Mouse (Mus musculus): Measurements from ENCODE around the gene Avil. TPM values are rescaled to one million over a fixed set of nuclear protein-coding genes. Genes with fewer than 3 reads are reported as not detected.
"Not testable (repeated sequence)": the region's sequence is repeated elsewhere in the genome, so short reads cannot be mapped to it uniquely, and the experiment has no call there.

Gene Avil
- polyA plus RNA-seq, 1 experiment, result 2.4 TPM

- Histone ChIP-seq H3K36me3 (ENCODE audit: control insufficient read depth, insufficient read depth, low read length) (peaks cover 6% of the 10 kb centered on the region; the same call in 1 of the 2 replicates), H3K4me3 (ENCODE audit: low read depth, low read length) (peak overlapping the region; percentile 75), H3K4me1 (ENCODE audit: control insufficient read depth, insufficient read depth, insufficient read length, low read length) (peaks cover 9% of the 10 kb centered on the region), H3K27ac (ENCODE audit: insufficient read depth, low read depth, low read length) (no peak overlapping the region), H3K27me3 (ENCODE audit: control insufficient read depth, insufficient read depth, low read length) (peaks cover 9% of the 10 kb centered on the region)
- TF ChIP-seq POLR2A (IDR thresholded peaks at IDR 0.05; ENCODE audit: low read depth, low read length) (no peak), CTCF (IDR thresholded peaks at IDR 0.05; ENCODE audit: extremely low read depth, insufficient read length, insufficient replicate concordance, low read depth, low read length) (no peak)
- WGBS, result 1% methylated on average over 57 of the region's 92 CpGs
Observed at GRCm38 (mm10) chr10:127059174-127059967, 58.9 kb downstream of the Avil start.

DNA sequence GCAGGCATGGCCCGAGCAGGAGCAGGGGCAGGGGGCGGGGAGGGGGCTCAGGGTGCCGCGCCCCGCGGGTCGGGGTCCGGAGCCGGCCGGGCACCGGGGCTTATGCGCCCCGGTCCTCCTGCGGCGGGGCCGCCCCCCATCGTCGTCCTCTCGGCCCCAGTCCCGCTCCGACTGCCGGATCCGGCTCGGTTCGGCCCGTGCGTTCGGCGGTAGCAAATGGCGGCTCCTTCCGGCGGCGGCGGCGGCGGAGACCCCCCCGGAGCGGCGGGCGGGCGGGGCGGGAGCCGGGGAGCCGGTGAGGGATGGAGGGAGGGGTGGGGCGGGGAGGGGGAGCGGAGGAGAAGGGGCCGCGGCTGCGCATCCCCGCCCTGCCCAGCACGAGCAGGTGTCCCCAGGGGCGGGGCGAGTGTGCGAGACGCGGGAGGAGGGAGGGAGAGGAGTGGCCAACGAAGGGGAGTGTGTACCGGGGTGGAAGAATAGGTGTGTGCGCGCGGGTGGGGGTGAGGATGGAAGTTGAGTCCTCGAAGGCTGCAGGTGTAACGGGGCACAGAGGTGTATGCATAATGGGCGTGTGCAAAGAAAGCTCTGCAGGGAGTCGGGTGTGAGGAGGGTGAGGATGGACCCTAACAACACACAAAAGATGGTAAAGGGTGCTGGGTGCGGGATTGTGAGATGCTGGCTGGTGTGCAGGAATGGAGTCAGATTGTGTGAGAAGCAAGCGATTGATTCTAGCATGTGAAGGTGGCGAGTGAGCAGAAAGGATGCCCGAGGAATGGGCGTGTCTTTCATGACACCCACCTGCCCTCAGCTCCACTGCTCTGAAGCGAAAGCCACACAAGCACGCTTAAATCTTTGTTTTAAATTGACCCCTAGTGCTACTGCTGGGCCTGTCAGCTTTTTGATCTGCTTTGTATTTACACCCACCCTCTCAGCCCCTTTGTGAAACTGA lies 59.7 kb downstream of the Avil start, which contains the start of gene March9:
TSS of gene March9 (minus strand) at position 217 of the 949 bp plus-strand sequence.
- WGBS, result 1% methylated on average over 61 of the region's 72 CpGs

GRCm38 (mm10) chr10:127061085-127061484 lies 60.6 kb downstream of the Avil start:
- Histone ChIP-seq H3K4me3 (ENCODE audit: low read depth, low read length) (no peak overlapping the region), H3K36me3 (ENCODE audit: control insufficient read depth, insufficient read depth, low read length) (peaks cover 11% of the 10 kb centered on the region), H3K27ac (ENCODE audit: insufficient read depth, low read depth, low read length) (no peak overlapping the region), H3K27me3 (ENCODE audit: control insufficient read depth, insufficient read depth, low read length) (peaks cover 9% of the 10 kb centered on the region), H3K4me1 (ENCODE audit: control insufficient read depth, insufficient read depth, insufficient read length, low read length) (peaks cover 13% of the 10 kb centered on the region)
- no peak for TF ChIP-seq CTCF (IDR thresholded peaks at IDR 0.05; ENCODE audit: extremely low read depth, insufficient read length, insufficient replicate concordance, low read depth, low read length)
- no peak for TF ChIP-seq POLR2A (IDR thresholded peaks at IDR 0.05; ENCODE audit: low read depth, low read length)
- WGBS, result 79% methylated on average over 5 of the region's 5 CpGs

More for the DNA sequence above, 59.7 kb downstream of the Avil start, which contains the start of gene March9:
- peak within 1 kb of the TSS; percentile 75 for H3K4me3 ChIP-seq (ENCODE audit: low read depth, low read length)
- H3K4me1 ChIP-seq (ENCODE audit: control insufficient read depth, insufficient read depth, insufficient read length, low read length), result peaks cover 11% of the 10 kb centered on the region
- peaks cover 10% of the 10 kb centered on the region for H3K36me3 ChIP-seq (ENCODE audit: control insufficient read depth, insufficient read depth, low read length)
- H3K27me3 ChIP-seq (ENCODE audit: control insufficient read depth, insufficient read depth, low read length), result peaks cover 9% of the 10 kb centered on the region
- H3K27ac ChIP-seq (ENCODE audit: insufficient read depth, low read depth, low read length), result no peak within 1 kb of the TSS
- TF ChIP-seq CTCF (IDR thresholded peaks at IDR 0.05; ENCODE audit: extremely low read depth, insufficient read length, insufficient replicate concordance, low read depth, low read length) (no peak), POLR2A (IDR thresholded peaks at IDR 0.05; ENCODE audit: low read depth, low read length) (no peak)

DNA sequence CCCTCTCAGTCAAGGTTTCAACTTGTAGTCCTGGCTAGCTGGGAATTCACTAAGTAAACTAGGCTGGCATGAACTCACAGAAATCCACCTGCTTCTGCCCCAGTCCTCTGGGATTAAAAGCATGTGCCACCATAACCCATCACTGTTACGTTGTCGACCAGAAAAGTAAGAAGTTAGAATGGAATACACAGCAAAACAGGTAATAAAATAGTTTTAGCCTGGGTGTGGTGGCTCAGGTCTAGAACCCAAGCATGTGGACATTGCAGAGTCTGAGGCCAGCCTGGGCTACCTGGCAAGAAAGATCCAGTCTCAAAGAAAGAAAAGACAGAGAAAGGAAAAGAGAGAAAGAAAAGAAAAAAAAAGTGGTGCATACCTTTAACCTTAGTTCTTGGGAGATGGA lies 61.0 kb downstream of the Avil start:
- H3K4me1 ChIP-seq (ENCODE audit: control insufficient read depth, insufficient read depth, insufficient read length, low read length), result peaks cover 15% of the 10 kb centered on the region
- WGBS, result 79% methylated on average over 2 of the region's 2 CpGs
- peaks cover 9% of the 10 kb centered on the region for H3K27me3 ChIP-seq (ENCODE audit: control insufficient read depth, insufficient read depth, low read length)
- no peak overlapping the region for H3K27ac ChIP-seq (ENCODE audit: insufficient read depth, low read depth, low read length)
- H3K4me3 ChIP-seq (ENCODE audit: low read depth, low read length), result no peak overlapping the region
- H3K36me3 ChIP-seq (ENCODE audit: control insufficient read depth, insufficient read depth, low read length), result peaks cover 8% of the 10 kb centered on the region
- no peak for TF ChIP-seq POLR2A (IDR thresholded peaks at IDR 0.05; ENCODE audit: low read depth, low read length)
- TF ChIP-seq CTCF (IDR thresholded peaks at IDR 0.05; ENCODE audit: extremely low read depth, insufficient read length, insufficient replicate concordance, low read depth, low read length), result no peak

DNA sequence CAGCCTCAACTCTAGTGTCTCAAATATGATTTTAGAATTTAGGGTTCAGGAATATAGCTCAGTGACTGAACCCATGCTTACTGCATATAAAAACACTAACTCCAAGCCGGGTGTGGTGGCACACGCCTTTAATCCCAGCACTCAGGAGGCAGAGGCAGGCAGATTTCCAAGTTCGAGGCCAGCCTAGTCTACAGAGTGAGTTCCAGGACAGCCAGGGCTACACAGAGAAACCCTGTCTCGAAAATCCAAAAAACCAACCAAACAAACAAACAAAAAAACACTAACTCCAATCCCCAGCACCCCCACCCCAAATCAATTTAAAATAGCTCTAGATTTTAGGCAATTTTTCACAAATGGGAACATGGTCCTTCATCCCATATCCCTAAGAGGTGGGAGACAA lies 61.6 kb downstream of the Avil start:
- 75% methylated on average over 4 of the region's 4 CpGs for WGBS
- not testable (repeated sequence) for H3K27me3 ChIP-seq (ENCODE audit: control insufficient read depth, insufficient read depth, low read length); H3K27ac ChIP-seq (ENCODE audit: insufficient read depth, low read depth, low read length); H3K4me3 ChIP-seq (ENCODE audit: low read depth, low read length)
- H3K4me1 ChIP-seq (ENCODE audit: control insufficient read depth, insufficient read depth, insufficient read length, low read length), result peaks cover 19% of the 10 kb centered on the region
- peaks cover 13% of the 10 kb centered on the region for H3K36me3 ChIP-seq (ENCODE audit: control insufficient read depth, insufficient read depth, low read length)

DNA sequence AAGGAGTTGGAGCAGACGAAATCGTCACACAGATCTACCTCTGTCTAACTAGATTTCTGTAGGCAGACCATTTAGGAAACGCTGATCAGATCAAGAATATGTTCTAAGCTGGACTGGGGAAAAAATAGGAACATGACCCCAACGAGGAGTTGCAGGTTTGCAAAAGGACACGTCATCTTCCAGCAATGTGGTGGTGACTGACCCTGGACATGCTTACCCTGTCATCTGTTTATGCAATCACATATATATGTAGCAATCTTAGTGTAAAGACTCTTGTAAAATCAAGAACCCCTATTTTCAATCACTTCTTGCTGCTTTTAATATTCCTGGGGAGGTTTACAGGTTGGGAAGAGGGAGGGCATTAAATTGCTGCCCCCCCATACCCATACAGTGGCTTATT lies 62.0 kb downstream of the Avil start:
- no peak for TF ChIP-seq POLR2A (IDR thresholded peaks at IDR 0.05; ENCODE audit: low read depth, low read length)
- TF ChIP-seq CTCF (IDR thresholded peaks at IDR 0.05; ENCODE audit: extremely low read depth, insufficient read length, insufficient replicate concordance, low read depth, low read length), result no peak
- WGBS, result 66% methylated on average over 5 of the region's 5 CpGs
- no peak overlapping the region for H3K4me3 ChIP-seq (ENCODE audit: low read depth, low read length)
- H3K4me1 ChIP-seq (ENCODE audit: control insufficient read depth, insufficient read depth, insufficient read length, low read length), result peaks cover 19% of the 10 kb centered on the region
- H3K36me3 ChIP-seq (ENCODE audit: control insufficient read depth, insufficient read depth, low read length), result peaks cover 17% of the 10 kb centered on the region
- H3K27ac ChIP-seq (ENCODE audit: insufficient read depth, low read depth, low read length), result no peak overlapping the region
- peaks cover 9% of the 10 kb centered on the region for H3K27me3 ChIP-seq (ENCODE audit: control insufficient read depth, insufficient read depth, low read length)

Data from small intestine, adult 2 months (tissue).